Mouse (Mus musculus) CH12.LX (cell line): ENCODE measurements around the gene 0610030E20Rik. TPM values are rescaled to one million over a fixed set of nuclear protein-coding genes. Genes with fewer than 3 reads are reported as not detected.

Source experiments
- DNase-seq: peaks from one replicate; pipeline ENCODE4 v3.0.0-alpha.2; 2013; ENCODE audit errors: extremely low read depth
- H3K27ac ChIP-seq: 2 replicates; pipeline ENCODE4 v1.5.1; 2012; ENCODE audit warnings: low read depth, mild to moderate bottlenecking, control low read depth, moderate library complexity; ENCODE audit not compliant: insufficient read depth
- H3K27me3 ChIP-seq: replicated peaks from 2 replicates; pipeline ENCODE3; 2012; ENCODE audit warnings: inconsistent platforms
- H3K36me3 ChIP-seq, 2 experiments: replicated peaks in 1 of 2; 2 replicates each; pipeline versions ENCODE3 to v1.6.1; 2012; ENCODE audit warnings: inconsistent platforms in 1 of 2, low read length in 1 of 2, mild to moderate bottlenecking in 1 of 2, mixed read lengths in 1 of 2, moderate library complexity in 1 of 2; ENCODE audit not compliant: control insufficient read depth in 1 of 2, insufficient read depth in 1 of 2
- H3K4me1 ChIP-seq, 2 experiments: 2 replicates each; pipeline ENCODE4 v1.6.1; 2012; ENCODE audit warnings: inconsistent platforms in 1 of 2, moderate library complexity in 1 of 2; ENCODE audit not compliant: insufficient read depth in 2 of 2, control insufficient read depth in 1 of 2
- H3K4me2 ChIP-seq: 2 replicates; pipeline ENCODE4 v1.6.1; 2012; ENCODE audit warnings: low read depth, mild to moderate bottlenecking, control low read depth; ENCODE audit not compliant: poor library complexity, insufficient read depth, severe bottlenecking
- H3K4me3 ChIP-seq, 3 experiments: fragments of 150-350 bp in 1 of 3; sonication (generic) in 1 of 3; replicated peaks in 1 of 3; 2 replicates each; pipeline versions ENCODE3 to v1.5.1; 2011 to 2012; ENCODE audit warnings: low read depth in 2 of 3, low read length in 2 of 3, mild to moderate bottlenecking in 2 of 3, moderate library complexity in 2 of 3, control low read depth in 1 of 3, improper control_type of control experiment in 1 of 3, inconsistent platforms in 1 of 3, mixed read lengths in 1 of 3; ENCODE audit not compliant: poor library complexity in 1 of 3
- H3K79me2 ChIP-seq: replicated peaks from 2 replicates; pipeline ENCODE4 v1.6.1; 2012; ENCODE audit warnings: mild to moderate bottlenecking, moderate library complexity; ENCODE audit not compliant: control insufficient read depth, poor library complexity, insufficient read depth, severe bottlenecking; ENCODE audit errors: extremely low read depth
- H3K9ac ChIP-seq: 2 replicates; pipeline ENCODE4 v1.6.1; 2012; ENCODE audit warnings: low read depth, mild to moderate bottlenecking, control low read depth, moderate library complexity; ENCODE audit not compliant: insufficient read depth
- H3K9me3 ChIP-seq: replicated peaks from 2 replicates; pipeline ENCODE3; 2012; ENCODE audit warnings: low read length, inconsistent platforms, mixed read lengths
- BHLHE40 ChIP-seq: IDR thresholded peaks from 2 replicates; pipeline ENCODE4 v1.6.1; 2011; ENCODE audit warnings: mild to moderate bottlenecking, low read depth, low read length, improper control_type of control experiment
- CHD1 ChIP-seq: IDR thresholded peaks from 2 replicates; pipeline ENCODE4 v1.6.1; 2012; ENCODE audit warnings: low read depth, low read length, improper control_type of control experiment, inconsistent platforms
- E2F4 ChIP-seq: IDR thresholded peaks from 2 replicates; pipeline ENCODE4 v1.6.1; 2011; ENCODE audit warnings: low read depth, low read length, improper control_type of control experiment; ENCODE audit not compliant: insufficient replicate concordance
- ELF1 ChIP-seq: IDR thresholded peaks from 2 replicates; pipeline ENCODE4 v1.6.1; 2014; ENCODE audit warnings: low read depth, mild to moderate bottlenecking, inconsistent platforms, low read length, improper control_type of control experiment
- EP300 ChIP-seq: IDR thresholded peaks from 2 replicates; pipeline ENCODE4 v1.6.1; 2011; ENCODE audit warnings: low read length, improper control_type of control experiment
- ETS1 ChIP-seq: conservative IDR thresholded peaks from 2 replicates; pipeline ENCODE4 v1.6.1; 2012; ENCODE audit warnings: low read depth, mild to moderate bottlenecking, inconsistent platforms, low read length, improper control_type of control experiment, moderate library complexity
- GABPA ChIP-seq: IDR thresholded peaks from 2 replicates; pipeline ENCODE4 v1.6.1; 2012; ENCODE audit warnings: low read depth, low read length, improper control_type of control experiment, inconsistent platforms; ENCODE audit not compliant: insufficient replicate concordance
- HCFC1 ChIP-seq: IDR thresholded peaks from 2 replicates; pipeline ENCODE4 v1.6.1; 2012; ENCODE audit warnings: low read depth, mild to moderate bottlenecking, inconsistent platforms, low read length, improper control_type of control experiment
- IRF4 ChIP-seq: IDR thresholded peaks from 2 replicates; pipeline ENCODE4 v1.6.1; 2014; ENCODE audit warnings: low read depth, mild to moderate bottlenecking, inconsistent platforms, low read length, improper control_type of control experiment
- KAT2A ChIP-seq: IDR thresholded peaks from 2 replicates; pipeline ENCODE4 v1.6.1; 2012; ENCODE audit warnings: low read length, improper control_type of control experiment, inconsistent platforms; ENCODE audit not compliant: insufficient replicate concordance
- MAZ ChIP-seq: IDR thresholded peaks from 2 replicates; pipeline ENCODE4 v1.6.1; 2012; ENCODE audit warnings: low read depth, mild to moderate bottlenecking, inconsistent platforms, low read length, improper control_type of control experiment, moderate library complexity
- MEF2A ChIP-seq: IDR thresholded peaks from 2 replicates; pipeline ENCODE4 v1.6.1; 2014; ENCODE audit warnings: low read depth, mild to moderate bottlenecking, inconsistent platforms, low read length, improper control_type of control experiment, borderline replicate concordance
- MXI1 ChIP-seq: IDR thresholded peaks from 2 replicates; pipeline ENCODE4 v1.6.1; 2011; ENCODE audit warnings: mild to moderate bottlenecking, low read depth, low read length, improper control_type of control experiment
- MYC ChIP-seq: IDR thresholded peaks from 2 replicates; pipeline ENCODE4 v1.6.1; 2011; ENCODE audit warnings: low read depth, mild to moderate bottlenecking, improper control_type of control experiment, low read length
- NRF1 ChIP-seq: IDR thresholded peaks from 2 replicates; pipeline ENCODE4 v1.6.1; 2014; ENCODE audit warnings: low read depth, mild to moderate bottlenecking, inconsistent platforms, low read length, improper control_type of control experiment, moderate library complexity
- POLR2A ChIP-seq: IDR thresholded peaks from 2 replicates; pipeline ENCODE4 v1.6.1; 2011; ENCODE audit warnings: low read depth, mild to moderate bottlenecking, improper control_type of control experiment, low read length
- POLR2AphosphoS2 ChIP-seq: IDR thresholded peaks from 2 replicates; pipeline ENCODE4 v1.6.1; 2011; ENCODE audit warnings: low read depth, low read length, improper control_type of control experiment
- RAD21 ChIP-seq: IDR thresholded peaks from 2 replicates; pipeline ENCODE4 v1.6.1; 2011; ENCODE audit warnings: low read depth, mild to moderate bottlenecking, low read length, improper control_type of control experiment, moderate library complexity
- USF1 ChIP-seq: IDR thresholded peaks from 2 replicates; pipeline ENCODE4 v1.6.1; 2014; ENCODE audit warnings: low read depth, mild to moderate bottlenecking, inconsistent platforms, low read length, improper control_type of control experiment
- ZKSCAN1 ChIP-seq: IDR thresholded peaks from 2 replicates; pipeline ENCODE4 v1.6.1; 2012; ENCODE audit warnings: low read depth, inconsistent platforms, low read length, improper control_type of control experiment, borderline replicate concordance
- dilution Hi-C: fragments of 300-500 bp; cut with MboI; formaldehyde crosslinking; loops from 2 replicates; pipeline ENCODE4 v1.14.3; 2020; ENCODE audit warnings: low sequenced_read_pairs; ENCODE audit not compliant: extremely low pct_unique_long_range_greater_than_20kb, extremely low pct_ligation_motif_present
- in situ Hi-C: fragments of 300-500 bp; cut with MboI; formaldehyde crosslinking; loops from 3 replicates; pipeline ENCODE4 v1.14.3; 2019; ENCODE audit warnings: low sequenced_read_pairs, low pct_ligation_motif_present, low pct_unique_long_range_greater_than_20kb, mixed read lengths
- polyA plus RNA-seq: library from polyadenylated mRNA; unstranded; fragments of >175 nt; gene quantifications from 2 replicates; pipeline ENCODE4 v1.2.1, GENCODE M21; 2012; ENCODE audit warnings: low read depth; ENCODE audit not compliant: insufficient read length
- total RNA-seq, 2 experiments: library from RNA; depleted of rRNA; stranded (reverse); fragments of 300-350 nt in 1 of 2; fragments of >200 nt in 1 of 2; gene quantifications; 2 replicates each; pipeline ENCODE4 v1.2.3; 2012 to 2014

Gene 0610030E20Rik
- total and polyA plus RNA-seq, 3 experiments, result 7.2 to 16.9 (median 11.7) TPM

GRCm38 (mm10) chr6:72352636-72353405 lies 5.7 kb downstream of the 0610030E20Rik start:
- no peak overlapping the region for H3K27ac ChIP-seq
- peaks cover 15% of the 10 kb centered on the region for H3K79me2 ChIP-seq
- no peak overlapping the region for H3K9ac ChIP-seq
- in situ Hi-C loops (no loop called here), dilution Hi-C loops (no loop called here)
- H3K27me3 ChIP-seq, result no peaks in the 10 kb centered on the region
- peak; percentile 18 for DNase-seq
- peaks cover 40 to 86% of the 10 kb centered on the region in 2 experiments for H3K36me3 ChIP-seq
- TF ChIP-seq HCFC1 (no peak), EP300 (0 out of 2 replicates have a peak, but pooled peaks have one; percentile 23)
- peaks cover 12 to 54% of the 10 kb centered on the region in 2 experiments; a peak in 3 of 4 replicates for H3K4me1 ChIP-seq
- H3K9me3 ChIP-seq, result peaks cover 7% of the 10 kb centered on the region
- no peak overlapping the region for H3K4me3 ChIP-seq
- no peak overlapping the region for H3K4me2 ChIP-seq

GRCm38 (mm10) chr6:72354025-72354424 lies 6.9 kb downstream of the 0610030E20Rik start:
- peaks cover 45 to 90% of the 10 kb centered on the region in 2 experiments for H3K36me3 ChIP-seq
- H3K27ac ChIP-seq, result no peak overlapping the region
- no peaks in the 10 kb centered on the region for H3K27me3 ChIP-seq

More at GRCm38 (mm10) chr6:72354025-72354424, 6.9 kb downstream of the 0610030E20Rik start:
- no peak for DNase-seq
- Histone ChIP-seq H3K9ac (no peak overlapping the region), H3K4me3 (no peak overlapping the region), H3K9me3 (peaks cover 7% of the 10 kb centered on the region), H3K4me1 (peaks cover 3 to 42% of the 10 kb centered on the region in 2 experiments; a peak in 3 of 4 replicates), H3K4me2 (no peak overlapping the region), H3K79me2 (peaks cover 4% of the 10 kb centered on the region; the same call in 1 of the 2 replicates)
- in situ Hi-C loops, result no loop called here
- TF ChIP-seq E2F4 (no peak), GABPA (no peak), POLR2AphosphoS2 (no peak), NRF1 (no peak), POLR2A (no peak), MXI1 (no peak), CHD1 (no peak), MEF2A (no peak), ELF1 (no peak), HCFC1 (no peak), RAD21 (no peak), USF1 (no peak), ETS1 (no peak), KAT2A (no peak), ZKSCAN1 (no peak), MYC (no peak), MAZ (no peak), BHLHE40 (no peak), IRF4 (no peak)
- dilution Hi-C loops, result no loop called here
